Mouse (Mus musculus) right cerebral cortex, postnatal 4 days (tissue): ENCODE measurements around the gene Xirp1.
A peak's percentile ranks its signal among the peaks of the same experiment; 100 is the strongest.

ENCODE experiments used
- DNase-seq: peaks from one replicate; pipeline ENCODE4 v3.0.0-alpha.2; 2022

Gene Xirp1

DNA sequence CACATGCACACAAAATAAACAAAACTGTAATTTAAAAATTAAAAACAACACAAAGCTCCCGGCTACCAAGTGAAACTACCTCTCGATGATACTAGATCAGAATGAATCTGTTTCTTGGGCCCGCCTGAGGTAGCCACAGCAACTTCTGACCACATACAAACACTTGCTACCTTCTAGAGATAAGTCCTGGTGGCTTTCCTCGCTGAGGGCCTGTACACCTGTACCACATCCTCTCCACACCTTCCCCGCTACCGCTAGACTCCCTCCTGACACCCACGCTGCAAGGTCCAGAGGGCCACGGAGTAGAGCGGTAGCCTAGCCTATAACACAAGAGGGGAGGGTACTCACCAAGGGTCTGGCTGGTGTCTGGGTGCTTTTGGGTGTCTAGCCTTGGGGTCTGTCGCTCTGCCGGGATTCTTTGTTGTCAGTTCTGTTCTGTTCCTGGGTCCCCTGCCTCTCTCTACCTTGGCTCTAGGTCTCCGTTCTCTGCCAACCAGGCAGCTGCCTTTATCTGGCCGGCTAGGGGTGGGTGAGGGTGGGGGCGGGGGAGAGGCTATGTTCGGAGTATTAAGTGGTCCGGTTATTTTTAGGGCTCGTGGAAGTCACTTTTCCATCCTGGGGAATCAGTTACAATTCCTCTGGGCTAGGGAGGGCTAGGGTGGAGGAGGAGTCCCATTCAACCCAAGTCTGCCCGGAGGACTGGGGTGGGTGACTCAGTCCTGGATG is at the start of gene Xirp1:
Gene Xirp1, minus strand, starts transcription at position 513 of the 726 bp plus-strand sequence.
- DNase-seq: no peak

DNA sequence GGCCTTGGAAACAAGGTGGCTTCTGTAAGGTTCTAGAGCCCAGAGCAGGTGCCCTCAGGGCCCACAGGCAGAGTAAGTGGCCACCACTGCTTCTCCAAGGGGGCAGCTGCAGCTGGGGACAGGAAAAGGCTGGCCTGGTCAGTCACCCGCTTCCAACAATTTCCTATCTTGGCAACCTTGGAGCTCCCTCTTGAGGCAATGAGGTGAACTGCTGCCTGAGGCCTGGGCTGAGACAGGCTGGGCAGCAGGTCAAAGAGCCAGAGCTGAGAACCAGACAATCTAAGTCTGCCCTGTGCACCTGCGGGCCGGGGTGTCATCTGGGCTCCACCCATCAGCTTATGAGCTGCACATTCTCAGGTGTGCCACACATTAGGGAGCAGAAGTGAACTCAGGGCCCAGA is 49.8 kb upstream of the Xirp1 start:
- DNase-seq: peak; percentile 59

DNA sequence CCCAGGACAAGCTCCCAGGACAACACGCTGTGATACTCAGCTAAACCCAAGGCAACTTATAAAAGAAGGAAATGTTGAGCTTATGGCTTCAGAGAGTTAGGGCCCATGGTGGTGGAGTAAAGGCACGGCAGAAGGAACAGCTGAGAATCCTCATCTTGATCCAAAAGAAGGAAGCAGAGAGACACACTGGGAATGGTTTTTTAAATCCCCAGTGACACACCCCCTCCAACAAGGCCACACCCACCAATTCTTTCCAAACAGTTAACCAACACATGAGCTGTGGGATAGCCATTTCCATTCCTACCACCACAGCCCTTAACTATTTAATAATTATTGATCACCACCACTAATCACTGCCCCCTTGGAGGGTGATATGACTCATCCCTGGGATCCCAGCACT is 47.9 kb upstream of the Xirp1 start:
- DNase-seq: no peak

DNA sequence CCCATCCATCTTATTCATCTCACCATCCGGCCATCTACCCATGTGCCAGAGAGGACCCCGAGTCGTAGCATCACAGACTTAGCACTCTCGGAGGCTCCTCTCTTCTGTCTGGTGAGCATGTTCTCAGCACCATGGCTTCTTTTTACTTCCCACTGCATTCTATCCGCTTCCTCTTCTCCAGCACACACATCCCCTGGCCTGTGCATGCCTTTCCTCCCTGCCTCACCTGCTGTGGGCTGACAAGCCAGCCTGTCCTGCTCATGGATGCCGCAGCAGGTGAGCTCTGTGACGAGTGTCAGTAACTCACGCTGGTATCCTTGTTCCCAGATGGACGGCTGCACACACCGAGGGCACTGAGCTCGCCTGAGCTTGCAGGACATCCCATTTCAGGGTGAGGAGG is 46.4 kb upstream of the Xirp1 start, which contains the start of gene Cx3cr1:
Gene Cx3cr1, minus strand, starts transcription at position 101 of the 400 bp plus-strand sequence.
- no peak for DNase-seq

DNA sequence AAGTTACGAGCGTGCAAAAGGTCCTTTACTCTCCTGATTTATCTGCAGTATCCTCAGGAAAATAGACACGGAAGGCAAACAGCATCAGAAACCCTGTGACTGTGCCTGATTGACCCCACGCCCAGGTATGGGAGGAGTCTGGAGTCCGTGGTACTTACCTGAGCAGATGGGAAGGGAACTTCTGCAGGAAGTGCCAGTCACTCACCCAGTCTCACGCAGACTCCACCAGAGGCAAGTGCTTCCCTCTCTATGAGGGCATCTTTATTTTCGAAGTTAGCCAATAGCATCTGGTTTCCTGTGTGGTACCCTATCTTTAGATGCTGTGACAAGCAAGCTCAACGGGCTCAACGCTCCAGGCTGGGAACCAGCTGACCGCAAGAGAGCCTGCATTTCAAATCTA is 44.6 kb upstream of the Xirp1 start:
- DNase-seq: no peak

DNA sequence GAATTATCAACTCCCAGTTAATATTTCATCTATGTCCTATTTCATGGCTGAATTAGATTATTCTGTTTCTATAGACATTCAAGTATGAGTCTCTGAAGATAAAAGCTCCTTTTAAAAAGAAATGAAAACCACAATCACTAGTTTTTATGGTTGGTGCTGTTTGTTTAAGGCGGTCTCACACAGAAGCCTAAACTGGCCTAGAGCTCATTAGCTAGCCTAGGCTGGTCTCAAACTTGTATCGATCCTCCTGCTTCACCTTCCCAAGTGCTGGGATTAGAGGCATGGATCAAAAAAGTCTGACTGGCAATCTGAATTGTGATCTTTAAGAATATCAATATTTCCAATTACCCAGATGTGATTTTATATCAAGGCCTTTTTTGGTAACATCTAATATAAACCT is 44.2 kb upstream of the Xirp1 start:
- DNase-seq: no peak

DNA sequence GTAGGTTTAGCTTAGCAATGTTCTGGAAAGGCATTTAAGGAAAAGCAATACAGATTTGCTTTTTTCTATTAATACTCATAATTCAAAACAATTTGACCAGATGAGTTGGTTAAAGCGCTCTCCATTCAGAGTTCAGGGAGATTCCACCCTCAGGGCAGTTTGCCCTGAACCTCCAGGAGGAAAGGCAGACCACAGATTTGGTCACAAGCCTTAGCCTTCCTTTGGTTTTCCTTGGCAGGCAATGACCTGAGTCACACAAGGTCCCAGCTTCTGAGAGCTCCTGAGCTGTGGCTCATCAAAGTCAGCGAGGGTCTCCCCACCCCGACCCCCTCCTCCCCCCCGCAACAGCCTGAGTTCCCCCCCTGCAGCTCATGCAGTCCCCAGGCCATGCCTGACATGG is 40.9 kb upstream of the Xirp1 start:
- DNase-seq: no peak

DNA sequence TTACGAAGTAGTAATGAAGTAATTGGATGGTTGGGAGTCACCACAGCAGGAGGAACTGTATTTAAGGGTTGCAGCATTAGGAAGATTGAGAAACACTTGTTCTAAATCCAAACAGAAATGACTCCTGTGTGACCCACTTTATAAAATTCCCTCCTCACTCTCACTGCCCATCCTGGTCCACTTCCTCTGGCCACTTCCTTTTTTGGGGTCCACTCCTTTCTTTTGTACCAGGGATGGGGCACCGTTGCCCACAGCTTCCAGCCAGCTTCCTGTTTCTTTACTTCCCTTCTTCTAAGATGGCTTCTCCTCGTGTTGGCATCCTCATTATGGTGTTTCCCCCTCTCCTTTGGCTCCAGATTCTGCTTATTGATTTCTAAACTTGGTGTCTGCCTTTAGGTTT is 35.3 kb upstream of the Xirp1 start:
- DNase-seq: no peak

DNA sequence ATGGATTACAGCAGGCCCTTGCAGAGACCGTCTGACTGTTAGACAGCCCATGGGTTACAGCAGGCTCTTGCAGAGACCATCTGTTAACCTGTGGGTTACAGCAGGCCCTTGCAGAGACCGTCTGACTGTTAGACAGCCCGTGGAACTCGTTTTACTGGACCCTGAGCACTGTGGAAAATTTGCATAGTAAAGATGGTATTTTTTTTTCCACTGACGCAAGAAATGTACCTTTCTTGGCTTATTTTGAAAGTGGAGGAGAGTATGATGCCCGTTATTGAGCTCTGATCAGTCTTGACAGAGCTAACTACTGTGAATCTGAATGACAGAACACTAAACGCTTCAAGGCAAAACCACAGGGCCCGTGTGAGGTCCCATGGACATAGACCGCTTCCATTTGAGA is 32.8 kb upstream of the Xirp1 start:
- DNase-seq: no peak

DNA sequence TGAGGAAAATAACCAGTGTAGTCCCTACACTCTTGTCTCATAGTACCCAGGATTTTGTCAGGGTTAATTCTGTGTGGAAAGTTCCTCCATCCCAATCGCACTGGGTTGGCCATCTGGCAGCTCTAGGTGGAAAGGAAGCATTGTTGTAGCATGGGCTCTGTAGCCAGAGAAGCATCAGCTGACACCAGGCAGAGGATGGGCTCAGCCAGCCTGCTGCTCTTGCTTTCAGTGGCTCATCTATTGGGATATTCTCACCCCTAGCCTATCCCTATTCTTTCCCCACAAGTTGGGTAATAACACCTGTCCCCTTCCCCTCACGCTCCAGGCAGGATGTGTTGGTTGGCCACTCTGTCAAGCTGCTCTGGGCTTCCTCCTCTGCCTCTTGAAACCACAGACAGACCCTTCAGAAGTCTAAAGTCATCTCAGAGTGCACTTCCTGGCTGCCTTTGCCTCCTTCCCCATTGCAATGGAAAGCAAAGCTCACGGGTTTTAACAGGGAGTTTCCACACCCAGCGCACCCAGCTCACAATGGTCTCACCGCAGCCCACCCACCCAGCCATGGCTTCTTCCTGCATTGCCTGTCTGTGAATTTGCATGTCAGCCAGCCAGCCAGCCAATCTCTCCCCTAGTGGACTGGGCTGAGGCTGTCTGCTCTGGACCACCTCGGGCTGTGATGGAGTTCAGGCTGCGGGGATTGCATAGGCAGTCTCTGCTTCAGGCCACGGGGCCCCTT is 31.3 kb upstream of the Xirp1 start:
- DNase-seq: no peak

DNA sequence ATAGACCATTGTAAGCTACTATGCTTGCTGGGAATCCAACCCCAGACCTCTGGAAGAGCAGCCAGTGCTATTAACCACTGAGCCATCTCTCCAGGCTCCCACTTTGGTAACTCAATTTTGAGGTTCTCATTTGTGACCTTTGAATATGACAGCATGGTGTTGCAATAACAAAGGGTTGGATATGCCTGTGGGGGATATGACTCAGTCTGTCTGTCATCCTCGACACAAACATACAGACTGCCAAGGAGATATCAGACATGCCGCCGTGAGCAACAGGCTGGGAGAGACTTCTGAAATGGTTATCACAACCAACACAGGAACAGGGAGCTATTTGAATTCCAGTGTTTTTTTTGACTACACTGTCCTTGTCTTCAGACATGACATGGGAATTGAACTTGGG is 26.0 kb upstream of the Xirp1 start:
- no peak for DNase-seq

DNA sequence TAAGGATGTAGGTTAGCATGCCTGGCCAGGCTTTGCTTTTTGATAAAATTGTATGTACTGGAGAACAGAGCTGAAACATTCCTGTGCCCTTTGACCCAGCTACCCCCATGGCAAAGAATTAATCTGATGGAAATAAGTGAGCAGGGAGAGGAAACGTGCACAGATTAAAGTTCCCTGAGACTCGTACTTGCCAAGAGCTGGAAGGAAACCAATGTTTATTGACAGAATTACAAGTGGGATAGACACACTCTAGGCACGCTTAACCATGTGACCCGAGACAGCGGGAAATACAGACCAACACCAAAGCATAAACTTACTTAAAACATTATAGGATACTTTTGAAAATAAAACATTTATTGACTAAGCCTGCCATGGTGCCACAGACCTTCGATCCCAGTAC is 25.1 kb upstream of the Xirp1 start:
- DNase-seq: no peak

DNA sequence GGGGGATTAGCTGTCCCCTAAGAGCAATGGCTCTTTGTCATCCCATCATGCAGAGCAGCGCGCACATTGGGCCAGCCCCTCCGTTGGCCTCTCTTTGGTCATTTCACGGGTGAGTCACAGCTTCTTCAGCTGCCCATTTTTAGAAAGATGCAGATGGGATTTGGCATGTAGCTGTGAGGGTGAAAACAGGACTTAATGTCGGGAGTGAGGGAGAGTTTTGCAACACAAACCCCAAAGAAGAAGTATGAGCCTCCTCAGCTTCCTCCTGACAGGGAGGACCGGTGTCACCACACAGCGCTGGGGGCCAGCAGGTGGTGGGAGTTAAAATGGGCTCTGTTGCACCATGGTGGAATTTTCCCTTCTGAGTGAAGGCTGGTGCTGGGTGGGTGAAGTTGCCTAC is 19.7 kb upstream of the Xirp1 start:
- DNase-seq: no peak

DNA sequence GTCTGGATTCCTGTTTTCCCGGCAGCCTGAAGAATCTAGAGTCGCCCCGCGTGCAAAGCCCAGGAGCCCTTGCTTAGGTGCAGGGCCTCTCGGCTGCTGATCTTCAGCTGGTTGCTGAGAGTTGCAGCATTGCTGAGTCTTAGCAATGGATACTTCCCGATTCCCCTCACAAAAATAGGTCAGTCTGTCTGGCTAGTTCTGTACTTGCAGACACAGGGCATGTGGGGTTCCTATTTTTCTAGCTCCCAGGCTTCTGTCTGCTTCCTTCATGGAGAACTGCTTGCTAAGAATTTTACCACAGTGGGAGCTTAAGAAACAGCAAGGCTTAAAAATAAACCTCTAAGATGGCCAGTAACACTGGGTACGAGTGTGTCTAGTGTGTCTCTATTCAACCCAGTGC is 14.0 kb upstream of the Xirp1 start:
- DNase-seq: no peak

DNA sequence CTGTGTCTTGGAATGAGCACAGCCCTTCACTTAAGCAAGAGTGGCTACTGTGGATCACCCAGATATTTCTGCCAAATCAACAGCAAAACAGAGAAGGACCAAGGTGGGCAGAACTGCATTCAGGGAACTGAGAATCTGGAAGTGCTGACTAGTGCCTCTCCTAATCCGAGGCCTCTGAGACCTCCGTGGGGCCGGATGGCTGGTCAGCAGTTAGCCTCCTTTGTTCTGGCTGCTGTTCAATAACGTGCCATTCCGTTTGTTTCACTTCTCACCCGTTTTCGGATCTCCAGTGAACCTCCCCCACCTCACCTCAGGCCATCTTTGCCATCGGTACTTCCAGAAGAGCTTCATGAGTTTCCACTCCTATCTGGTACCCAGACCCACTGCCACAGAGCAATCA is 11.0 kb upstream of the Xirp1 start:
- DNase-seq: no peak

DNA sequence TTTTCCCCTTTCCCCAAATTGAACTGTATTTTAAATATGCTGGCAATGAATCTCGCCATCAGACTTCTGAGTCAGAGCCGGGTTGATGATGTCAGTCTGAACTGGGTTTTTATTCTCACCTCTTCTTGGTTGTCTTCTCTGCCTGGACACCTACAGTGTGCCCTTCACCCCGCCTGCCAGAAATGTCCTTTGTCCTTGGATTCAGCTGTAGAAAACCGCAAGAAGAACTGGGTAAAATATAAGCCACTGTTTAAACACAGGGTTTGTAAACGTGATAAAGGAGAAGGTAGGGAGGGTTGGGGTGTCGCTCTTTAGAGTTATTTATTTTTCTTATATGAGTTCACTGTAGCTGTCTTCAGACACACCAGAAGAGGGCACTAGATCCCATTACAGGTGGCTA is 9.3 kb upstream of the Xirp1 start:
- DNase-seq: no peak

DNA sequence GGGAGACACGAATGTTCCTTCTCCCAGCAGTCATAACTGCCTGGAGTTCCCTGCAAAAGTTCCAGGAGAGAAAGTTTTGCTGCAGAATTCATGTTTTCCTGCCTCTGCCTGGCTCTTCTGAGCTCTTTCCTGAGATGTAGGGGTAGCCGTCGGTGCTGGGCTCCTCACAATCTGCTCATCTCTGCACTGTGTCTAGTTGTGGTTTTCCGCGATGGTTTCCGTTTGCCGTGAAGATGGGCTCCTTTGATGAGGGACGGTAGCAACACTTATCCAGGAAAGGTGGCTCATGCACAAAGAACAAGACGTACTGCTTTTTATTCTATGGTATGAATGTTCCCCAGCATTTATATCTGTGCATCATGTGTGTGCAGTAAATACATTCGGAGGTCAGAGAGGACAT is 7.0 kb upstream of the Xirp1 start:
- DNase-seq: no peak

DNA sequence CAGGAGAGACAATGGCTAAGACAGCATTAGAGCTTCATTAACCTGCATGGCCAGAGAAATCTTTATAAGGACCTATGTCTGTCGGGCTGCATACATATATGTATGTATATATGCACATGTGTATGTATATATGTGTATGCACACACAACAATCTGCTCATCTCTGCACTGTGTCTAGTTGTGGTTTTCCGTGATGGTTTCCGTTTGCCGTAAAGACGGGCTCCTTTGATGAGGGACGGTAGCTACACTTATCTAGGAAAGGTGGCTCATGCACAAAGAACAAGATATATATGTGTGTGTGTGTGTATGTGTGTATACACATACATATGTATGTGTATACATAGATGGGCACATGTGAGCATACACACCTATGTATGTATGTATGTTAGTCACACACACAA is 6.5 kb upstream of the Xirp1 start:
- no peak for DNase-seq

DNA sequence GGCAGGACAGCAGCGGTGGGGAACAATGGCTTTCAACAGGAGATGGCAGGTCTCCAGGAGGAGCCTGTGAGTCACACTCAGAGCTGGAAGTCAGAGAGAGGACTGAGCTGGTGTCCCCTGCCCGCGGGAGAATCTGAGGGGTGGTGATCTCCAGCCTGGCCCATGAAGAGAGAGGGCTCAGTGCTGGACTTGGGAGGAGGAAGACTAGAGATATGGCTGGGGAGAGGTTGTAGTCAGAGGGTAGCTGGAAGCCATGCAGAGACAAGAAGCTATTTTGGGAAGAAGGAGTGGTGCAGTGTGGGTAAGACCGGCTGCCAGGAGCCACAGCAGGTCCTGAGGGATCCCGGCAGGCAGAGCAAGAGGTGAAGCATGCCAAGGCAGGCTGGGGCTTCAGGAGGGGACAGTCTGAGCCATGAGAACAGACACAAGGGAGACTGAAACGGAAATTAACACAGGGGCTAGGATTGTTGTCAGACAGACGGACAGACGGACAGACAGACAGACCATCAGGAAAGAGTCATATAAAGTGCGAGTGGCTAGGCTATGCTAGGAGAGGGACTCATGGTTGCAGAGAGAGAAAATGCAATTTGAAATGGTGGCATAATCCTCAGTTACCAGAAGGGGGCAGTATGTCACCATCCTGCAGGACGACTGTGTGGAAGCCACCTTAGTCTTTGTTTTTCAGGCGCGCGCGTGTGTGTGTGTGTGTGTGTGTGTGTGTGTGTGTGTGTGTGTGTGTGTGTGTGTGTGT is 4.2 kb upstream of the Xirp1 start:
- no peak for DNase-seq

DNA sequence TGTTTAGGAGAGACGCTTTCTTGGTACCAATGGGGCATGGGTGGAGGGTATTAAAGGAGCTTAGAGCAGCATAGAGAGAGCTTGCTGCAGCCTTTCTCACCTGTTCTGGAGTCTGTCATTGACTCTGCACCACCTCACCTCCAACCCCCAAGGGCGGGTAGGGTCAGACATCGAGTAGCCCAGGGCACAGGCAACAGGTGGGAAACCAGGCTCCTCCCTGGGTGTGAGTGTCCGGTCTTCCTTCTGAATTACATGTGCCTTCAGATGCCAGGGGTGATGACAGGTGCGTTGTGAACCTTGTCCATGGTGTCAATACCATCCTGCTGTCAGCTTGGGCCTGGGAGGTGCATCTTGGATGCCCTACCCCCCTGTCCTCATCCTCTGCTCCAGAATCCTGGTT is 1.2 kb upstream of the Xirp1 start:
- DNase-seq: no peak

DNA sequence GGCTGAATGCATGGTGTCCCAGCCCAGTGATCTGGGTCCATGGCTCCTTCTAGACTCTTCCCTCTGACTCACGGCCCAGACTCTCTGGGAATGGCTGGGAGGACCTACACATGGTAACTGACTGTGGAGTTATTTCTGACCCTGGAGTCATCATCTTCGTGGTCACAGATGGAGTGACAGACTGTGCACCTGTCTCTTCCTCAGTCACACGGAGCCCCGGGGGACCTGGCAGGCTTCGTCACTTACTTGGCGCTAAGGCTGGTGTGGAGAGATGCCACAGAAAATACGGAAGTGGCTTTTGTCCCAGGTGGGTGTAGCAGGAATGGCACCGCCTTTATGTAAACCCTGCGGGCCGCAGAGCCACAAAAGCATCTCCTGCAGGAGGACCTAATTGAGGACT is 773 bp upstream of the Xirp1 start:
- no peak for DNase-seq

DNA sequence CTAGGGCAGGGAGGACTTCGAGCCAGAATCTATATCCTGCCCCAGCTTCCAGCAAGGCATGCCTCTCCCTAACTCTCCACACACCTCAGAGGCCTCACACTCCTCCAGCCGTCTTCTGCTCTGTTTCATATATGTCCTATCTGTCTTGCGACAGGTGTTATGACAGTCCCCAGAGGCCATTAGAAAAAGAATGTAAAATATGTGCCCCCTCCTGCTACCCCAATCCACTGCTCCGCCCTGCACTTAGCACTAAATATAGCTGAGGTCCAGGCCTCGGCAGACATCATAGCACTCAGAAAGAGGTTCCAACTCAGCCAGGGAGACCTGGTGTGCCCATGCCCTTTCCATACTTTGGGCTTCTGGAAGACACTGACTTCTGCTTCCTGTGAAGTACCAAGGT is 2.2 kb downstream of the Xirp1 start:
- DNase-seq: no peak

DNA sequence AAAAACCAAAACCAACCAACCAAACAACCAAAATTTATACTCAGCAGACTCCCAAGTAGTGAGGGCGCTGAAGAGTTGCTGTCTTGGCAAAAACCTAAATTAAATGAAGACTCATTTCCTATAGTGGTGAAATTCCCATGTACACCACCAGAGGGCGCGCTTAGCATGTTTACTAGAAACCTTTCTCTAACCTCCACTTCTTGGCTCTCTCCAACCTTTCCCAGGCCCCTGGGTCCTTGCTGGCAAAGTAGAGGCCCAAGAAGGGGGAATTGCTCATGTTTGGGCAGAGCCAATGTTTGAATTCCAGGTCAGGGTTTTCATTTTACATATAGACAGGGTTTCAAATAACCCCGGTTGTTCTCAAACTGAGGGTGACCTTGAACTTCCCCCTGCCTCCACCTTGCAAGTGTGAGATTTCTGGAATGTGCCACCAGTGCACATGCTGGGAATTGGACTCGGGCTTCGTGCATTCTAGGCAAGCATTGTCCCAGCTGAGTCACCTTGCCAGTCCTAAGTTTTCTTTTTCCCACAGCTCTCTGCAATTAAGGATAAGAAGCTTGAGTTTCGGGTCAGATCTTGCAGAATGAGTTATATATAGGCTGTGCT is 3.0 kb downstream of the Xirp1 start:
- peak; percentile 86 for DNase-seq

DNA sequence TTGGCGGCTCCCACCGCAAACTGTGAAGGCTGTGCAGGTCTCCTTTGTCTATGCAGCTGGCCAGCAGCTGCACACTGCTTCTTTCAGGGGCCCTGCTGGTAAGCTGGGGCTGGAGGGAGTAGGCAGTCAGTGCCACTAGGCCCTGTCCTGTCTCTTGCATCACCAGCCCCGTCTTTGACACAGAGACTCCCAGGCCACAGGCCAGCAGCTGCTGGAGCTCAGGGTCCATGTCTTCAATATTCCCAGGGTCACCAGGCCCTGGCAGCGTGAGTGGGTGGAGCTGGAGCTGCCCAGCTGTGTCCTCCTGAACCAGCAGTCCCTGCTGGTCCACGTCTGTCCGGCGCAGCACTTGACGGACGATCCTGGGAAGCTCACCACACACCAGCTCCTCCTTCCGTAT is 6.4 kb downstream of the Xirp1 start:
- DNase-seq: no peak
